Mouse (Mus musculus) embryonic stem cell, embryonic (primary cell): Measurements from ENCODE around the gene 9430038I01Rik.

Source experiments
- CTCF ChIA-PET, 4 experiments: fragments of 300-600 bp in 2 of 4; fragments of 350-600 bp in 2 of 4; sonication (Branson Sonifier 250); formaldehyde crosslinking; loops; one replicate each; lab custom pipeline; 2022; ENCODE audit warnings: inconsistent platforms in 2 of 4; lab: Charles Lee
- POLR2A ChIA-PET, 4 experiments: fragments of 300-600 bp in 2 of 4; fragments of 350-600 bp in 2 of 4; sonication (Branson Sonifier 250); formaldehyde crosslinking; loops; one replicate each; lab custom pipeline; 2022; ENCODE audit warnings: antibody characterized with exemption in 4 of 4, inconsistent platforms in 1 of 4; lab: Charles Lee

9430038I01Rik gene

DNA sequence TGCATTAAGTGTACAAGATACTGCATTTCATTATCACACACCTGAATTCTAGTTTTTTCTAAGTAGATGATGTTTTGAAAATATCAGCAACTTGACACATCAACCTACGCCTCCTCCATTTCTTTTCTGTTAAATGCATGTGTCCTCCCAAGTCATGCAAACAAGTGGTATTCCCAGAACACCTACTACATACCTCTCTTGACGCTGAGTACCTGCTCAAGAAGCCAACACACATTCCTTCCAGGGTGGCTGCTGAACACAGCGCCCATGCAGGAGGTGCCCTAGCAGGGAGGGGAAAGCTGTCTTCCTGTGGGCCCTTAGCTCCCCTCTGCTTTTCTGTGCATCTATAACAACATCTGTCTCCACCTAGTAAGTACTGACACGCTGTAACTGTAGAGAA, 11.6 kb downstream of the 9430038I01Rik start:
- CTCF ChIA-PET = interaction anchor here in 1 of 4 experiments (0.6 kb wide), 1 partner anchor 126 kb away, joined by 5 read pairs; no protein-coding TSS in a partner anchor

DNA sequence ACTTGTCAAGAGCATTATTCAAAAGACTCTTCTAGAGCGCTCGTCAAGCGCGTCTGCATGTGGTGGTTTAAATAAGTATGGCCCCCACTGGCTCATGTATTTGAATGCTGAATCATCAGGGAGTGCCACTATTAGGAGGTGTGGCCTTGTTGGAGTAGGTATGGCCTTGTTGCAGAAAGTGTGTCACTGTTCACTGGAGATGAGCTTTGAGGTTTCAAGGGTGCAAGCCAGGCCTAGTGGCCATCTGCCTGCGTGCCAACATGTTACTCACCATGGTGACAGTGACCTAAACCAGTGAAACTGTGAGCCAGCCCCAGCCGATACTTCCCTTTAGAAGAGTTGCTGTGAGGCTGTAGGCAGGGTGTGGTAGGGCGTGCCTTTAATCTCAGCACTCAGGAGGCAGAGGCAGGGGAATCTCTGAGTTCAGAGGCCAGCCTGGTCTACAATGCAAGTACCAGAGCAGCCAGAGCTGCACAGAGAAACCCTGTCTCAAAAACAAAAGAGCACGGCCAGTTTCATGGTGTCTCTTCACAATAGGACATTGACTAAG, 13.1 kb downstream of the 9430038I01Rik start:
- CTCF ChIA-PET = no interaction called here

More for the DNA sequence above, 11.6 kb downstream of the 9430038I01Rik start:
- POLR2A ChIA-PET = interaction anchor here in 2 of 4 experiments (0.8 to 2.6 kb wide), 7 partner anchors 11 to 41 kb away, joined by 3 to 12 read pairs (median 5); partner anchors contain the start of genes 9430038I01Rik (in 2 of the 2) and Glrx3 (in 2 of the 2)

DNA sequence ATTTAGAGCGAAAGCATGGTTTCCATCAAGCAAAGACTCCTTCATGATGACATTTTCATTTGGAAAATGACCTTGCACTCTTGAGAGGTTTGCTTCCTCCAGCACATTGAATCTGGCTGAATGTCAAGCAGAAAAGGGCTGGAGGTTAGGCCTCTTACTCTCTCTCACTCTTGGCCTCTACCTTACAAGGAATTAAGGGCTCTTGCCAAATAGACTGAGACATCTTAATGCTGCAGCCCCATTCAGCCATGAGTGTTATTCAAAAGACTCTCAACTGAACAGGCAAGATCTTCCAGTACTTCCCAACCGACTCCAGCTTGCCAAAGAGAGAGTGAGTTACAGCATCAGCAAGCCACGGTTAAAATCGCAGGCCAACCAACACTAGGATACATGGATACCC, 15.1 kb downstream of the 9430038I01Rik start:
- ChIA-PET CTCF (no interaction called here), POLR2A (interaction anchor here in 2 of 4 experiments (1.4 to 2.2 kb wide), 2 partner anchors 8 to 36 kb away, joined by 3 to 5 read pairs; no protein-coding TSS in a partner anchor)

More for the DNA sequence above, 13.1 kb downstream of the 9430038I01Rik start:
- POLR2A ChIA-PET = interaction anchor here in 2 of 4 experiments (1.0 to 2.2 kb wide), 8 partner anchors 10 to 74 kb away, joined by 3 to 6 read pairs (median 4); partner anchors contain the start of genes Glrx3 (in 2 of the 2) and 9430038I01Rik (in 1 of the 2)

DNA sequence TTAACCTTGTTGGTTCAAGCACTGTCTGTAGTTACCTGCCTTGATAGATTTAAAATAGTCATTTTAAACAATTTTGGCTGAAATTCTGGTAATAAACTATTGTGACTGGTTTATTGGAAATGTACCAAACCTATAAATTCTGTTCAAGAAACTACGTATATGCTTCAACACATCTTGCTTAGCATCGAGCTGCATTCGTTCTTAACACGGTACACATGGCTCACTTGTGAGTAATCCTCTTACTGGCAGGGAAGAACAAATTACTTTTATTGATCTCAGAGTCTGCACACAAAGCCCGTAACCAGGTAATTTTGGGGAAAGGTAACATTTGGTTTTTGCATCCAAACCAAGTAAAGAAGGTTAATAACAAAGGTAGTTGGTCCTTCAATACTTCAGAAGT, 22.7 kb downstream of the 9430038I01Rik start:
- POLR2A ChIA-PET = interaction anchor here in 1 of 4 experiments (1.0 to 1.2 kb wide), 2 partner anchors 22 to 76 kb away, joined by 3 read pairs; no protein-coding TSS in a partner anchor
- CTCF ChIA-PET = no interaction called here

DNA sequence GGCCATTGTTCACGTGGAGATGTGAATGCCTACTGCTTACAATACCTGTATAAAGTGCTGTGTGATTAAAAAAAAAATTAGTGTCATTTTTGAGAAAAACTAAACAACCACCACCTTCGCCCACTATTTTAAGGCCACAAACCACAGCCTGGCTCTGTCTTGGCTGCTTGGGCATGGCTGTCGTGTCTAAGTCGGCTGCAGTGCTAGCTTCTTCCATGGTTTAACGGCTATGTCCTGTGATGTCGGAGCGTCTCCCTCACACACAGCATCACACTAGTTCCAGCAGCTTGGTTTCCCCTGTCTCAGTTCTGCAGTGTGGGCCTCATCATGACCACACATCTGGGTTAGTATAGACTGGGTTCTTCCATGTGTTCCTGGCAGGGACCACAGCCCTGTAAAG, 35.6 kb downstream of the 9430038I01Rik start:
- ChIA-PET CTCF (no interaction called here), POLR2A (interaction anchor here in 1 of 4 experiments (1.8 kb wide), 1 partner anchor 63 kb away, joined by 4 read pairs; the partner anchor contains the start of gene Glrx3)

- ChIA-PET CTCF (no interaction called here), POLR2A (interaction anchor here in 1 of 4 experiments (0.8 kb wide), 1 partner anchor 66 kb away, joined by 3 read pairs; no protein-coding TSS in a partner anchor)
Measured at GRCm38 (mm10) chr7:137371770-137372169, 38.8 kb downstream of the 9430038I01Rik start.

- ChIA-PET CTCF (no interaction called here), POLR2A (interaction anchor here in 1 of 4 experiments (0.6 kb wide), 1 partner anchor 18 kb away, joined by 3 read pairs; no protein-coding TSS in a partner anchor)
Measured at GRCm38 (mm10) chr7:137370175-137370574, 40.4 kb downstream of the 9430038I01Rik start.

DNA sequence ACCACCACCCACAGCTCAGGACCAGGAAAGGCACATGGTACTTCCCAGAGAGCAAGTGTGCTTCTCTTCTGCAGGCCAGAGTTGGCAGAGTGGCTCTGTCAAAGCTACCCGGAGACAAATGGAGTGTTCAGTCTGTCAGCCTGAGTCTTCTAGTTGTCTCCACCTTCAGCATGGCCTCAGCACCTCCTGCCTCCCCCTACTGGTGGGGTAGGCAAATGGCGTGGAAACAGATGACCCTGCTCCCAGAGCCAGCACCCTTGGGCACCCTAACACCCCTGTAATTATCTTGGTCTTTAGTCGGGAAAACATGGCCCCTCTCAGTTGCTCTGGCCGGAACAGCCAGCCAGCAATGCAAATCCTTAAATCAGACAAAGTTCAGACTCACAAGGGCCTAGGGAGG, 43.8 kb downstream of the 9430038I01Rik start:
- ChIA-PET POLR2A (interaction anchor here in 1 of 4 experiments (1.0 kb wide), 1 partner anchor 71 kb away, joined by 3 read pairs; the partner anchor contains the start of gene Glrx3), CTCF (no interaction called here)

- CTCF ChIA-PET = interaction anchor here in 2 of 4 experiments (0.7 to 1.7 kb wide), 2 partner anchors 46 to 95 kb away, joined by 3 to 4 read pairs; no protein-coding TSS in a partner anchor
- POLR2A ChIA-PET = no interaction called here
Measured at GRCm38 (mm10) chr7:137365056-137365455, 45.5 kb downstream of the 9430038I01Rik start.

GRCm38 (mm10) chr7:137364571-137364970, 46.0 kb downstream of the 9430038I01Rik start:
- CTCF ChIA-PET = interaction anchor here in 2 of 4 experiments (0.7 to 1.7 kb wide), 2 partner anchors 45 to 96 kb away, joined by 3 to 4 read pairs; no protein-coding TSS in a partner anchor

GRCm38 (mm10) chr7:137346860-137347259, 63.7 kb downstream of the 9430038I01Rik start:
- POLR2A ChIA-PET = interaction anchor here in 1 of 4 experiments (1.4 kb wide), 1 partner anchor 12 kb away, joined by 3 read pairs; no protein-coding TSS in a partner anchor
- CTCF ChIA-PET = interaction anchor here in 1 of 4 experiments (0.6 to 1.5 kb wide), 2 partner anchors 122 to 438 kb away, joined by 4 to 5 read pairs; no protein-coding TSS in a partner anchor

More at GRCm38 (mm10) chr7:137364571-137364970, 46.0 kb downstream of the 9430038I01Rik start:
- POLR2A ChIA-PET = no interaction called here

DNA sequence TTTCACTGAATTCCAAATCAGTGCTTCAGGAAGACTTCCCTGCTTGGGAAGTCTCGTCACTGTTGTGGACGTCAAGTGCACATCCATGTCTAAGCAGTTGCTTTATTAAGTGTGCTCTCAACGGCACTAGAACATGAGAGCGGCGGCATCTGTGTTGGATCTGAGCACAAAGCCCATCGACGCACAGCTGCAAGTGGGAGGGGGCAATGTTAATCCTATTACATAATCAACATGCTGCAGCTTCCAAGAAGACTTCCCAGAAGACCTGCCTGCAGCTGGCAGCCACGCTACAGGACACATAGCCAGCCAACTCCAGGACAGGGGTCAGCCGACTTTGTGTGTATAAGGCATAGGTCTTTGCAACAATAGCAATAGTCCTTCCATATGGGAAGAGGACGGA, 64.5 kb downstream of the 9430038I01Rik start:
- ChIA-PET CTCF (interaction anchor here in 1 of 4 experiments (1.5 kb wide), 1 partner anchor 122 kb away, joined by 5 read pairs; no protein-coding TSS in a partner anchor), POLR2A (interaction anchor here in 1 of 4 experiments (0.6 kb wide), 1 partner anchor 1269 kb away, joined by 3 read pairs; no protein-coding TSS in a partner anchor)

DNA sequence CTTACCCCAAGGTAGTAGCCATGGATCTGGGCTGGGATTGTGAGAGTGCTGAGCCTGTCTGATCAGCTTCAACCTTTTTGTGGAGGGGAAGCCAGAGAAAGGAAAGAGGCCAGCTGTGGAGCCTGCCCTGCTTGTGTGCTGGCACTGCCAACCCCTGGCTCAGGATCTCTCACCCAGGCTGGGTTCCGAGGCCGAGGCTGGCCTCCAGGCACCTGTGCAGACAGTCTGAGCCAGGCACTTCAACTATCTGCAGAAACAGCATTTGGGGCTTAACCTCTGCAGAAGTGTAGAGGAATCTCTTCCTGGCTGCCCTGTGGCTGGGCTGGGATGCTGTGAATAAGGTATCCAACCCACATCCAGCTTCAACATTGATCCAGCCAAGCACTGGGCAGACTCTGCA, 76.6 kb downstream of the 9430038I01Rik start:
- POLR2A ChIA-PET = no interaction called here
- CTCF ChIA-PET = no interaction called here
